Mouse (Mus musculus) forebrain, embryonic 12.5 days (tissue): ENCODE results near the gene Foxred1. TPM values are rescaled to one million over a fixed set of nuclear protein-coding genes. Genes with fewer than 3 reads are reported as not detected.

Experiments used
- ATAC-seq: fragments of 200-750 bp; cut with Nextera tagmentation; 2 replicates; pipeline ENCODE4 v1.8.0; 2017; ENCODE audit warnings: moderate TSS enrichment; ENCODE audit not compliant: low FRiP score
- H3K27ac ChIP-seq: fragments of 300-500 bp; sonication (generic); 2 replicates; pipeline ENCODE4 v1.5.1; 2016; ENCODE audit warnings: mild to moderate bottlenecking
- H3K27me3 ChIP-seq: fragments of 300-500 bp; sonication (generic); 2 replicates; pipeline ENCODE4 v1.6.1; 2016; ENCODE audit warnings: mild to moderate bottlenecking
- H3K36me3 ChIP-seq: fragments of 300-500 bp; sonication (generic); replicated peaks from 2 replicates; pipeline ENCODE4 v1.6.1; 2016; ENCODE audit warnings: mild to moderate bottlenecking
- H3K4me1 ChIP-seq: fragments of 300-500 bp; sonication (generic); 2 replicates; pipeline ENCODE4 v1.6.1; 2016
- H3K4me2 ChIP-seq: fragments of 300-500 bp; sonication (generic); 2 replicates; pipeline ENCODE4 v1.6.1; 2016; ENCODE audit warnings: mild to moderate bottlenecking, moderate library complexity
- H3K4me3 ChIP-seq: fragments of 300-500 bp; sonication (generic); replicated peaks from 2 replicates; pipeline ENCODE4 v1.5.1; 2016; ENCODE audit warnings: mild to moderate bottlenecking
- H3K9ac ChIP-seq: fragments of 300-500 bp; sonication (generic); 2 replicates; pipeline ENCODE4 v1.6.1; 2016; ENCODE audit warnings: mild to moderate bottlenecking
- H3K9me3 ChIP-seq: fragments of 300-500 bp; sonication (generic); 2 replicates; pipeline ENCODE4 v1.6.1; 2016
- WGBS: fragments of 180-500 bp; shearing (Covaris S2); methylation state at CpG from one replicate; pipeline ENCODE4 v1.1.7; 2016; 5-methylcytosine and 5-hydroxymethylcytosine counted together
- polyA plus RNA-seq: library from polyadenylated mRNA; unstranded; fragments of >200 nt; fragmentation: Nextera tagmentation; extraction: Ambion mirVana; gene quantifications from 2 replicates; pipeline ENCODE4 v1.2.1, GENCODE M21; 2016

Gene Foxred1
- polyA plus RNA-seq, 1 experiment from 2014 or later = 49.0 TPM

- Histone ChIP-seq H3K27ac (no peak overlapping the region), H3K4me2 (no peak overlapping the region), H3K4me1 (no peaks in the 10 kb centered on the region), H3K27me3 (no peaks in the 10 kb centered on the region), H3K36me3 (peaks cover 17% of the 10 kb centered on the region), H3K9ac (no peak overlapping the region), H3K9me3 (no peaks in the 10 kb centered on the region), H3K4me3 (no peak overlapping the region)
- ATAC-seq = no peak
- WGBS = 73% methylated on average over 5 of the region's 5 CpGs
These were observed 27.5 kb downstream of the Foxred1 start for GRCm38 (mm10) chr9:35183359-35183758.

- 82% methylated on average over 2 of the region's 2 CpGs for WGBS
These were observed 28.0 kb downstream of the Foxred1 start for GRCm38 (mm10) chr9:35182832-35183231.

GRCm38 (mm10) chr9:35176124-35176659, 34.7 kb downstream of the Foxred1 start:
- WGBS = 51% methylated on average over 14 of the region's 14 CpGs
- H3K4me2 ChIP-seq = peak overlapping the region; percentile 82
- 0 out of 2 replicates have a peak overlapping the region, but pooled peaks have one; percentile 84 for H3K27ac ChIP-seq
- ATAC-seq = peak; percentile 50
- peaks cover 13% of the 10 kb centered on the region for H3K4me1 ChIP-seq
- no peaks in the 10 kb centered on the region for H3K36me3 ChIP-seq
- H3K9me3 ChIP-seq = no peaks in the 10 kb centered on the region
- peak overlapping the region; percentile 68; the same call in 1 of the 2 replicates for H3K9ac ChIP-seq
- H3K27me3 ChIP-seq = no peaks in the 10 kb centered on the region
- H3K4me3 ChIP-seq = peak overlapping the region; percentile 65

More at GRCm38 (mm10) chr9:35182832-35183231, 28.0 kb downstream of the Foxred1 start:
- no peak overlapping the region for H3K9ac ChIP-seq
- no peak overlapping the region for H3K4me2 ChIP-seq
- ATAC-seq = no peak
- H3K9me3 ChIP-seq = no peaks in the 10 kb centered on the region
- H3K36me3 ChIP-seq = peaks cover 11% of the 10 kb centered on the region
- H3K27ac ChIP-seq = no peak overlapping the region
- H3K27me3 ChIP-seq = no peaks in the 10 kb centered on the region
- no peak overlapping the region for H3K4me3 ChIP-seq
- no peaks in the 10 kb centered on the region for H3K4me1 ChIP-seq

- Histone ChIP-seq H3K36me3 (peaks cover 5% of the 10 kb centered on the region; the same call in 1 of the 2 replicates), H3K4me2 (peak within 1 kb of the TSS; percentile 82), H3K9ac (peak within 1 kb of the TSS; percentile 68), H3K9me3 (no peaks in the 10 kb centered on the region), H3K27me3 (no peaks in the 10 kb centered on the region), H3K4me3 (peak within 1 kb of the TSS; percentile 65), H3K4me1 (peaks cover 13% of the 10 kb centered on the region), H3K27ac (peak within 1 kb of the TSS; percentile 84)
- under 1% methylated on average over 38 of the region's 38 CpGs for WGBS
- ATAC-seq = peak; percentile 97
These were observed 35.4 kb downstream of the Foxred1 start, which contains the start of gene Dcps for GRCm38 (mm10) chr9:35175251-35176123. Gene Dcps, minus strand, starts transcription at chr9:35176061.

GRCm38 (mm10) chr9:35173331-35173730, 37.5 kb downstream of the Foxred1 start:
- Histone ChIP-seq H3K36me3 (peaks cover 15% of the 10 kb centered on the region), H3K9me3 (no peaks in the 10 kb centered on the region), H3K9ac (no peak overlapping the region), H3K4me3 (no peak overlapping the region), H3K4me2 (no peak overlapping the region), H3K27me3 (no peaks in the 10 kb centered on the region), H3K4me1 (peaks cover 13% of the 10 kb centered on the region), H3K27ac (no peak overlapping the region)
- 89% methylated on average over 1 of the region's 1 CpGs for WGBS
- no peak for ATAC-seq

GRCm38 (mm10) chr9:35170071-35170470, 40.8 kb downstream of the Foxred1 start:
- no peak overlapping the region for H3K27ac ChIP-seq
- H3K27me3 ChIP-seq = no peaks in the 10 kb centered on the region; the same call in 1 of the 2 replicates
- H3K4me2 ChIP-seq = no peak overlapping the region
- no peaks in the 10 kb centered on the region for H3K9me3 ChIP-seq
- WGBS = 95% methylated on average over 7 of the region's 7 CpGs
- ATAC-seq = no peak
- peaks cover 15% of the 10 kb centered on the region for H3K36me3 ChIP-seq
- peaks cover 30% of the 10 kb centered on the region for H3K4me1 ChIP-seq
- no peak overlapping the region for H3K4me3 ChIP-seq
- H3K9ac ChIP-seq = no peak overlapping the region

- peak; percentile 85 for ATAC-seq
- Histone ChIP-seq H3K9me3 (no peaks in the 10 kb centered on the region), H3K27ac (peak overlapping the region; percentile 81), H3K9ac (no peak overlapping the region), H3K4me2 (peak overlapping the region; percentile 9; the same call in 1 of the 2 replicates), H3K27me3 (no peaks in the 10 kb centered on the region; the same call in 1 of the 2 replicates), H3K4me3 (no peak overlapping the region), H3K36me3 (peaks cover 15% of the 10 kb centered on the region), H3K4me1 (peaks cover 20% of the 10 kb centered on the region)
- WGBS = 6% methylated on average over 9 of the region's 9 CpGs
These were observed 43.8 kb downstream of the Foxred1 start for GRCm38 (mm10) chr9:35166798-35167635.

- peak; percentile 66 for ATAC-seq
- no peak overlapping the region for H3K4me2 ChIP-seq
- 7% methylated on average over 3 of the region's 3 CpGs for WGBS
- H3K27me3 ChIP-seq = no peaks in the 10 kb centered on the region; the same call in 1 of the 2 replicates
- peaks cover 15% of the 10 kb centered on the region for H3K36me3 ChIP-seq
- H3K4me3 ChIP-seq = no peak overlapping the region
- H3K9me3 ChIP-seq = no peaks in the 10 kb centered on the region
- H3K27ac ChIP-seq = peak overlapping the region; percentile 81
- H3K4me1 ChIP-seq = peaks cover 20% of the 10 kb centered on the region
- no peak overlapping the region for H3K9ac ChIP-seq
These were observed 44.6 kb downstream of the Foxred1 start for GRCm38 (mm10) chr9:35166144-35166797.

GRCm38 (mm10) chr9:35164142-35164874, 46.5 kb downstream of the Foxred1 start:
- Histone ChIP-seq H3K36me3 (peaks cover 4% of the 10 kb centered on the region; the same call in 1 of the 2 replicates), H3K9me3 (no peaks in the 10 kb centered on the region), H3K4me1 (peaks cover 20% of the 10 kb centered on the region), H3K27me3 (no peaks in the 10 kb centered on the region; the same call in 1 of the 2 replicates), H3K9ac (no peak overlapping the region), H3K4me2 (no peak overlapping the region), H3K4me3 (no peak overlapping the region), H3K27ac (no peak overlapping the region)
- 83% methylated on average over 5 of the region's 5 CpGs for WGBS
- no peak for ATAC-seq

GRCm38 (mm10) chr9:35163011-35163690, 47.7 kb downstream of the Foxred1 start:
- H3K27me3 ChIP-seq = no peaks in the 10 kb centered on the region; the same call in 1 of the 2 replicates
- 89% methylated on average over 11 of the region's 11 CpGs for WGBS
- no peaks in the 10 kb centered on the region; the same call in 1 of the 2 replicates for H3K36me3 ChIP-seq
- no peak overlapping the region for H3K27ac ChIP-seq
- H3K9me3 ChIP-seq = no peaks in the 10 kb centered on the region
- no peak overlapping the region for H3K4me3 ChIP-seq
- no peak overlapping the region for H3K9ac ChIP-seq
- ATAC-seq = no peak
- peaks cover 19% of the 10 kb centered on the region for H3K4me1 ChIP-seq
- H3K4me2 ChIP-seq = no peak overlapping the region
